Mouse (Mus musculus): ENCODE measurements at regions not wholly inside any gene's neighbourhood (a gene's known extent, or its start where the extent isn't known, plus 50 kb on each side); places are given as distances from the start of the nearest gene placed in this dataset.

GRCm38 (mm10) chr10:118081636-118082166, 59.9 kb upstream of the Mdm1 start:
- TF ChIP-seq CTCF (IDR thresholded peaks at IDR 0.05; ENCODE audit: extremely low read depth, insufficient read depth, insufficient read length, insufficient replicate concordance) = no peak
- no peak for TF ChIP-seq POLR2A (IDR thresholded peaks at IDR 0.05; ENCODE audit: low read depth, low read length)
